Mouse (Mus musculus) MEL (cell line): ENCODE data around the gene Olfr1288.

Experiments used
- CHD2 ChIP-seq: IDR thresholded peaks from 2 replicates; pipeline ENCODE4 v1.6.1; 2011; ENCODE audit warnings: low read length, improper control_type of control experiment
- EP300 ChIP-seq, 2 experiments: IDR thresholded peaks; 2 replicates each; pipeline ENCODE4 v1.6.1; 2011; ENCODE audit warnings: improper control_type of control experiment in 2 of 2, low read length in 2 of 2, low read depth in 1 of 2, mild to moderate bottlenecking in 1 of 2
- GATA1 ChIP-seq: IDR thresholded peaks from 2 replicates; pipeline ENCODE4 v1.6.1; 2011; ENCODE audit warnings: low read depth, low read length, improper control_type of control experiment
- MYC ChIP-seq: IDR thresholded peaks from 2 replicates; pipeline ENCODE4 v1.6.1; 2011; ENCODE audit warnings: low read depth, mild to moderate bottlenecking, low read length, improper control_type of control experiment, moderate library complexity
- POLR2A ChIP-seq, 2 experiments: IDR thresholded peaks; 2 replicates each; pipeline ENCODE4 v1.6.1; 2011 to 2012; ENCODE audit warnings: low read length in 2 of 2, mild to moderate bottlenecking in 2 of 2, control low read depth in 1 of 2, improper control_type of control experiment in 1 of 2, low read depth in 1 of 2, moderate library complexity in 1 of 2; ENCODE audit not compliant: control insufficient read depth in 1 of 2, insufficient read depth in 1 of 2, poor library complexity in 1 of 2
- SMC3 ChIP-seq: IDR thresholded peaks from 2 replicates; pipeline ENCODE4 v1.6.1; 2011; ENCODE audit warnings: low read depth, low read length, improper control_type of control experiment
- UBTF ChIP-seq: IDR thresholded peaks from 2 replicates; pipeline ENCODE4 v1.6.1; 2012; ENCODE audit warnings: low read depth, mild to moderate bottlenecking, inconsistent platforms, low read length, improper control_type of control experiment, moderate library complexity, borderline replicate concordance; ENCODE audit not compliant: insufficient read depth

DNA sequence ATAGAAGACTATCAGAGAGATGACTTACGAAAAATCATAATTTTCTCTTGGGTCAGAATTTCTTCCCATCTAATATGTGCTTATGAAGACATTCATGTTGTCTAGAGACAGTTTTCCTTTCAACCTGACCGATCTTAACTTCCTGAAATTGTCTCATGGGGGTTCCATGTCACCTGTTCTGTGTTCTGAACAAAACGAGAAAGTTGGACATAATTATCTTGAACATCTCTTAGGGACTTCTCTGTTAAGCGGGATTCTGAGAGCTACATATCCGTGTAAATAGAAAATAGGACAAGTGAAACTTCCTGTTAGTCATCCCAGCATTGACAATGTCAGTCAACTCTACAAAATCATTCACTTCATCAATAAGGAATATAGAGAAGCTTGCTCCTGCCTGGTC, 19.8 kb downstream of the Olfr1288 start, which contains the start of gene Olfr1290:
- TF ChIP-seq SMC3 (no peak), EP300 (IDR thresholded peaks at IDR 0.05; ENCODE audit: low read depth in 1 of 2, low read length in 2 of 2) (no peak), GATA1 (no peak), UBTF (no peak), POLR2A (IDR thresholded peaks at IDR 0.05; ENCODE audit: control insufficient read depth in 1 of 2, insufficient read depth in 1 of 2, low read depth in 1 of 2, low read length in 2 of 2, poor library complexity in 1 of 2) (no peak), MYC (no peak), CHD2 (no peak)
